Mouse (Mus musculus): ENCODE results near the gene Ninl. TPM values are rescaled to one million over a fixed set of nuclear protein-coding genes. Genes with fewer than 3 reads are reported as not detected.

The Ninl gene
- polyA plus RNA-seq (2015; fragmentation: Nextera tagmentation; extraction: Ambion mirVana): 8.5 and 9.4 TPM in 2 replicates

GRCm38 (mm10) chr2:151039232-151039695, at the start of gene Ninl, which contains the start of gene Nanp:
Ninl (minus strand) TSS chr2:151039382.
Nanp (minus strand) TSS chr2:151039398.
- peaks cover 12% of the 10 kb centered on the region for H3K4me1 ChIP-seq
- WGBS: under 1% methylated on average over 34 of the region's 34 CpGs
- ATAC-seq (ENCODE audit: insufficient read depth, low FRiP score, low read depth): peak; percentile 92
- peak within 1 kb of the TSS; percentile 83 for H3K27ac ChIP-seq
- H3K9me3 ChIP-seq: no peaks in the 10 kb centered on the region
- H3K36me3 ChIP-seq: no peaks in the 10 kb centered on the region
- H3K4me3 ChIP-seq (replicated peaks): peak within 1 kb of the TSS; percentile 97
- peak within 1 kb of the TSS; percentile 83 for H3K4me2 ChIP-seq
- H3K9ac ChIP-seq: peak within 1 kb of the TSS; percentile 91
- H3K27me3 ChIP-seq (replicated peaks): no peaks in the 10 kb centered on the region

- H3K9ac ChIP-seq: no peak overlapping the region
- no peaks in the 10 kb centered on the region for H3K9me3 ChIP-seq
- no peaks in the 10 kb centered on the region for H3K27me3 ChIP-seq (replicated peaks)
- H3K4me1 ChIP-seq: no peaks in the 10 kb centered on the region
- no peak overlapping the region for H3K27ac ChIP-seq
- H3K4me2 ChIP-seq: no peak overlapping the region
- no peak overlapping the region for H3K4me3 ChIP-seq (replicated peaks)
- no peaks in the 10 kb centered on the region for H3K36me3 ChIP-seq
- ATAC-seq (ENCODE audit: insufficient read depth, low FRiP score, low read depth): peak; percentile 82
- WGBS: 74% methylated on average over 1 of the region's 1 CpGs
Observed at GRCm38 (mm10) chr2:151056637-151057036, 17.5 kb upstream of the Ninl start.

GRCm38 (mm10) chr2:151040411-151040810, 1.2 kb upstream of the Ninl start:
- WGBS: 90% methylated on average over 1 of the region's 1 CpGs
- no peak overlapping the region for H3K4me2 ChIP-seq
- H3K9ac ChIP-seq: no peak overlapping the region
- peaks cover 12% of the 10 kb centered on the region for H3K4me1 ChIP-seq
- H3K9me3 ChIP-seq: no peaks in the 10 kb centered on the region
- no peaks in the 10 kb centered on the region for H3K36me3 ChIP-seq
- no peak overlapping the region for H3K4me3 ChIP-seq (replicated peaks)
- H3K27me3 ChIP-seq (replicated peaks): no peaks in the 10 kb centered on the region
- H3K27ac ChIP-seq: no peak overlapping the region
- no peak for ATAC-seq (ENCODE audit: insufficient read depth, low FRiP score, low read depth)

GRCm38 (mm10) chr2:151039726-151040125, 544 bp upstream of the Ninl start:
- peak overlapping the region; percentile 83 for H3K4me2 ChIP-seq
- H3K36me3 ChIP-seq: no peaks in the 10 kb centered on the region
- peak overlapping the region; percentile 54 for H3K9ac ChIP-seq
- peak overlapping the region; percentile 97 for H3K4me3 ChIP-seq (replicated peaks)
- ATAC-seq (ENCODE audit: insufficient read depth, low FRiP score, low read depth): no peak
- peaks cover 12% of the 10 kb centered on the region for H3K4me1 ChIP-seq
- 45% methylated on average over 8 of the region's 8 CpGs for WGBS
- H3K27me3 ChIP-seq (replicated peaks): no peaks in the 10 kb centered on the region
- no peaks in the 10 kb centered on the region for H3K9me3 ChIP-seq
- H3K27ac ChIP-seq: 0 out of 2 replicates have a peak overlapping the region, but pooled peaks have one; percentile 48

GRCm38 (mm10) chr2:151038811-151039222, 365 bp downstream of the Ninl start:
- peaks cover 12% of the 10 kb centered on the region for H3K4me1 ChIP-seq
- no peaks in the 10 kb centered on the region for H3K9me3 ChIP-seq
- 0% methylated on average over 30 of the region's 30 CpGs for WGBS
- H3K27me3 ChIP-seq (replicated peaks): no peaks in the 10 kb centered on the region
- peak overlapping the region; percentile 97 for H3K4me3 ChIP-seq (replicated peaks)
- ATAC-seq (ENCODE audit: insufficient read depth, low FRiP score, low read depth): peak; percentile 38
- peak overlapping the region; percentile 91 for H3K9ac ChIP-seq
- peak overlapping the region; percentile 83 for H3K27ac ChIP-seq
- H3K36me3 ChIP-seq: no peaks in the 10 kb centered on the region
- peak overlapping the region; percentile 83 for H3K4me2 ChIP-seq

DNA sequence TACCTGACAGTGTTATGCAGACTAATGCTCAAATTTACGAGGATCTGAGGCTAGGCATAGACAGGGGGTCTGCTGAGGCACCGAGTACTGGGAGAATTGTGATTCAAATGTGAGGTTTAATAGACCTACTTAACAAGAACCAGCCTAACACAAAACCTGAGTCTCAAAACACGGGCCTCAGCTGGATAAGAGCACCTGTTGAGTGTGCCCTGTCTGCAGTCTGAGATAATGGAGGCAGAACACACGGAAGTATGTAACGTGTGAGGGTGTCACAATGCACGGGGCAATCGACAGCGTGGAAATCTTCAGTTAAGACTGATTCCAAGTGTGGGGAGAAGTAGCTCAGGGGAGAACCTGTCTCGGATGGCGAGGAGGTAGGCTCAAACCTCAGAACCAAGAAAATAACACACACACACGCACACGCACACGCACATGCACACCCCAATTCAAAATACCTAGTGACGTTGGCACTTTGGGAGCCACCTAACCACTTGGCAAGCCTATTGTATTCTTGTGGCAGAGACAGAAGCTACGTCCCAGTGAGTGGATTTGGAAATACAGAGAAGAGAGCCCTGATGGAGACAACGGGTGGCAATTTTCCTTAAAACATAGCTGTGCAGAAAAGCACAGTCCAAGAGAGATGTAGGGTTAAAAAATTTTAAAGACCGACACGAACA, 1.2 kb downstream of the Ninl start:
- Histone ChIP-seq H3K4me2 (peak overlapping the region; percentile 83), H3K36me3 (no peaks in the 10 kb centered on the region), H3K9me3 (no peaks in the 10 kb centered on the region), H3K4me3 (replicated peaks) (peak overlapping the region; percentile 97), H3K27me3 (replicated peaks) (no peaks in the 10 kb centered on the region), H3K9ac (peak overlapping the region; percentile 91), H3K27ac (peak overlapping the region; percentile 83; the same call in 1 of the 2 replicates), H3K4me1 (peaks cover 12% of the 10 kb centered on the region)
- 52% methylated on average over 18 of the region's 18 CpGs for WGBS
- peak; percentile 50 for ATAC-seq (ENCODE audit: insufficient read depth, low FRiP score, low read depth)

DNA sequence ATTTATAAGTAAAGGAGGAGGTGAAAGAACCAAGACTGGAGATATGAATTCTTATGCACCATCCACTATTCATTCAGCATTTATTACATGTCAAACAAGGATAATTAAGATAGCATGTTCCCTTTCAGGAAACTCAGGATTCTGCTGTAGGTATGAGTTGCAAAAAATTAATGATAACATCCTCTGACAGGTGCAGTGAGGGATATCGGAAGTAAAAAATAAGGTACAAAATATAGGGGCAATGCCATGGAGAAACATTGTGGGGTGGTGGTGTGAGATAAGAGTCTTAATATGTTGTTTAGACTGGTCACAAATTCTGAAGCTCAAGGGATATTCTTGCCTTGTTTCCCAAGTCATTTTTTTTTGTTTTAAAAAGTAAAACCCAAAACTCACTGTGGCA, 1.9 kb downstream of the Ninl start:
- ATAC-seq (ENCODE audit: insufficient read depth, low FRiP score, low read depth): no peak
- Histone ChIP-seq H3K27me3 (replicated peaks) (no peaks in the 10 kb centered on the region), H3K9me3 (no peaks in the 10 kb centered on the region), H3K4me2 (peak overlapping the region; percentile 83; the same call in 1 of the 2 replicates), H3K9ac (0 out of 2 replicates have a peak overlapping the region, but pooled peaks have one; percentile 91), H3K4me3 (replicated peaks) (no peak overlapping the region), H3K4me1 (peaks cover 12% of the 10 kb centered on the region), H3K27ac (no peak overlapping the region), H3K36me3 (no peaks in the 10 kb centered on the region)
- 92% methylated on average over 1 of the region's 1 CpGs for WGBS

- Histone ChIP-seq H3K27me3 (replicated peaks) (no peaks in the 10 kb centered on the region), H3K9ac (no peak overlapping the region), H3K4me1 (peaks cover 12% of the 10 kb centered on the region), H3K4me2 (no peak overlapping the region; the same call in 1 of the 2 replicates), H3K27ac (no peak overlapping the region), H3K36me3 (no peaks in the 10 kb centered on the region), H3K4me3 (replicated peaks) (no peak overlapping the region), H3K9me3 (no peaks in the 10 kb centered on the region)
- 83% methylated on average over 2 of the region's 2 CpGs for WGBS
- ATAC-seq (ENCODE audit: insufficient read depth, low FRiP score, low read depth): no peak
Observed at GRCm38 (mm10) chr2:151036721-151037120, 2.5 kb downstream of the Ninl start.

GRCm38 (mm10) chr2:151034435-151034834, 4.7 kb downstream of the Ninl start:
- 91% methylated on average over 3 of the region's 3 CpGs for WGBS
- Histone ChIP-seq H3K27me3 (replicated peaks) (no peaks in the 10 kb centered on the region), H3K4me3 (replicated peaks) (no peak overlapping the region), H3K27ac (no peak overlapping the region), H3K9ac (no peak overlapping the region), H3K4me2 (no peak overlapping the region), H3K4me1 (peaks cover 9% of the 10 kb centered on the region), H3K36me3 (0 out of 2 replicates have a peak, but pooled peaks cover under 1% of the 10 kb centered on the region), H3K9me3 (no peaks in the 10 kb centered on the region)
- no peak for ATAC-seq (ENCODE audit: insufficient read depth, low FRiP score, low read depth)

DNA sequence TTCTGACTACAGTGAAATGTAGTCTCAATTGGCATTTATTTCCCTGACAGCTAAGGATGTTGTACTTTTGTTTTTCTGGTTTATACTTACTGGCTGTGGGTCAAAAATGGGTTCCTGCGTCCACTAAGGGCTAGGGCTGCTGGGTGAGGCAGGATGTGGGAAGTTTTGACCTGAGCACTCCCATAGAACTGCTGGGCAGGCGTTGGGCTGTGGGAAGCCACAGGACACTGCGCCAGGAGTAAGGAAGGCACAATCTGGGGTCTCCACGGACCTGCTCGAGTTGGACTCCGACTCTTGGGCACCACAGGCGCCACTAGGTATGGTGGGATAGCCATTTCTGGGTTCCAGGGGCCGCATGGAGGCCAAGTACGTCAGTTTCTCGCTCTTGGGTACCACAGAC, 18.0 kb downstream of the Ninl start:
- no peak for ATAC-seq (ENCODE audit: insufficient read depth, low FRiP score, low read depth)
- no peaks in the 10 kb centered on the region for H3K4me1 ChIP-seq
- WGBS: 86% methylated on average over 10 of the region's 10 CpGs
- H3K36me3 ChIP-seq: no peaks in the 10 kb centered on the region
- no peaks in the 10 kb centered on the region for H3K9me3 ChIP-seq
- H3K27me3 ChIP-seq (replicated peaks): no peaks in the 10 kb centered on the region
- no peak overlapping the region for H3K27ac ChIP-seq
- H3K4me3 ChIP-seq (replicated peaks): no peak overlapping the region
- H3K4me2 ChIP-seq: no peak overlapping the region
- no peak overlapping the region for H3K9ac ChIP-seq

DNA sequence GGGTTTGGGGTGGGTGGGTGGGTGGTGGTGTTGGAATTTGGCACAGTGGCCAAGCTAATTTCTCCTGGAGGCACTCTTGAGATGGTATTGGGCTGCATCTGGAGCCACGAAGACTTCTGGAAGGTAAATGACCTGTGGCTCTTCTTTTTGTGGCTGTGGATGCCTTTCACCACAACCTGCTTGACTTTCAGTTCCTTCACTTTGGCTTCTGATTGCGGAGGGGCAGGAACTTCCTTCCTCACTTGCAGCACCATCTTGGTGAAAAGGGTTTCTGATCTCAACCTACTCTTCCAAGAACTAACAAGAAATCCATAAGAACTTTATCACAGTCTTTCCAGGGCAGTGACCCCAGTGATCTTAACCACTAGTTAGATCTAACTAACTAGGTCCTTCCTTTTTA, 23.9 kb downstream of the Ninl start:
- Histone ChIP-seq H3K9me3 (no peaks in the 10 kb centered on the region), H3K4me3 (replicated peaks) (no peak overlapping the region), H3K27ac (no peak overlapping the region), H3K4me1 (no peaks in the 10 kb centered on the region), H3K36me3 (no peaks in the 10 kb centered on the region), H3K4me2 (no peak overlapping the region), H3K27me3 (replicated peaks) (no peaks in the 10 kb centered on the region), H3K9ac (no peak overlapping the region)
- no peak for ATAC-seq (ENCODE audit: insufficient read depth, low FRiP score, low read depth)
- WGBS: 75% methylated on average over 2 of the region's 2 CpGs

DNA sequence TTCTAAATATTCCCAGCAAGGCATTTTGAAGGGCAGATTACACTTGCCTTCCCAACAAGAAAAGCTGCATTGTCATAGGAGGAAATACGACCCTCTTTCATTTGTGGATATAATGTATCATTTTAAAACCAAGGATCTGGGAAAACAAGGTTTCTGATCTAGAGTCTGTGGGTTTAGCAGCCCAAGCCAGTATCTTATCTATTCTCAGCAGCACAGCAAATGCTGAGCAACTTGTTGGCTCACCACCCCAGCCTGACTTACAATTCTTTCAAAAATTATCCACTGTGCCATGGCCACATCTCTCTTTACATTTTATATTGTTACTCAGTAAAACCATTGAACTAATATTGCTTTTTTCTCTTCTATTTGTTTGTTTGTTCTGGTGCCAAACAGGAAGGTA, 27.9 kb downstream of the Ninl start:
- Histone ChIP-seq H3K9me3 (no peaks in the 10 kb centered on the region), H3K9ac (no peak overlapping the region), H3K27ac (no peak overlapping the region), H3K27me3 (replicated peaks) (no peaks in the 10 kb centered on the region), H3K4me3 (replicated peaks) (no peak overlapping the region), H3K4me1 (peaks cover 6% of the 10 kb centered on the region; the same call in 1 of the 2 replicates), H3K4me2 (no peak overlapping the region), H3K36me3 (no peaks in the 10 kb centered on the region)
- WGBS: 60% methylated on average over 1 of the region's 1 CpGs
- no peak for ATAC-seq (ENCODE audit: insufficient read depth, low FRiP score, low read depth)
